9 mouse cellular contexts compared by ENCODE assay signal in the genomic region with DNA sequence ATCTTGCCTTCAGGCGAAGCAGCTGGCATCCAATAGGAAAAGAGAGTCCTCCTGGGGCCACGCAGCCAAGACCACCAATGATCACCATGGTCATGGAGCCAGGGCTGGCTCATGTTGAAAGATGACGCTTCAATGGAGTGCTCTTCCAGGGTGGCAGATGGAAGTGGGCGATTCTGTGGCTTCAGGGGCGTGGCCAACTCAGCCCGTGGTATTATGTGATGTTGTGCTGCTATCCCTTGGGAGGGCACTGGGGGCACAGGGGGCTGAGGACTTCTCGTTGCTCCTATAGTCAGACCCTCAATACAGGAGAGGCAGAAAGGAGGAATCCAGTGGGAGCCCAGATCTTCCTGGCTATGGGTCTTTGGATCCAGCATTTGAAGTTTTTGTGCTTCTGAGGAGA. TPM values are rescaled to one million over a fixed set of nuclear protein-coding genes. Genes with fewer than 3 reads are reported as not detected.
DNase-seq lines count a peak whose midpoint lies in the region; ATAC-seq and TF ChIP-seq lines count a peak whose summit lies in the region.
"Had no signal": no experiment of that assay in that cellular context is flagged by ENCODE, and none has a peak within 500 bp of the region (broad histone marks: within the 10 kb centered on the region; RNA-seq: fewer than 3 reads in every experiment).

No protein-coding gene starts in this region.

- H3K4me1 ChIP-seq in hindbrain, postnatal 0 days (ENCODE audit: insufficient read depth, low read length), result peaks cover 7% of the 10 kb centered on the region; the same call in 1 of the 2 replicates
- H3K4me1 ChIP-seq in hindbrain, embryonic 12.5 days, result peaks cover 12% of the 10 kb centered on the region
- peaks cover 23% of the 10 kb centered on the region for H3K4me1 ChIP-seq in G1E (ENCODE audit: insufficient read depth, low read depth, low read length)

- peak; percentile 20 for DNase-seq in hindbrain, postnatal 0 days (ENCODE audit: low spot score)
- DNase-seq in G1E (ENCODE audit: low spot score), result peak; percentile 43
- peak; percentile 44 for DNase-seq in naive thymus-derived CD4-positive, alpha-beta T cell, adult 2 months (ENCODE audit: low read depth)
- no peak for DNase-seq in adrenal gland, adult (ENCODE audit: inconsistent age in 2 of 2, low spot score in 1 of 2)
- no peak for DNase-seq in cerebellum, postnatal 36 days
- no peak for DNase-seq in right cerebral cortex, postnatal 10 days (ENCODE audit: low spot score in 2 of 2)

- ATAC-seq in hindbrain, postnatal 0 days, result no peak
- no peak for ATAC-seq in hindbrain, embryonic 12.5 days (ENCODE audit: low FRiP score)
- no peak for ATAC-seq in G1E (ENCODE audit: extremely low read depth, insufficient number of reproducible peaks, low FRiP score, poor library complexity, severe bottlenecking)
- peak; percentile 33 to 35; a peak in 3 of 4 replicates for ATAC-seq in hematopoietic stem cell, adult 5-6 weeks (replicated peaks in 1 of 2; ENCODE audit: insufficient read depth in 1 of 2, low FRiP score in 2 of 2, low TSS enrichment in 1 of 2, low read depth in 1 of 2, poor library complexity in 2 of 2, severe bottlenecking in 2 of 2)

- 0 out of 2 replicates have a peak overlapping the region, but pooled peaks have one; percentile 51 for H3K27ac ChIP-seq in hindbrain, postnatal 0 days
- no peak overlapping the region for H3K27ac ChIP-seq in hindbrain, embryonic 12.5 days
- H3K27ac ChIP-seq: embryonic facial prominence, embryonic 12.5 days had no signal

- no peaks in the 10 kb centered on the region for H3K9me3 ChIP-seq in hindbrain, postnatal 0 days (ENCODE audit: low read length)
- H3K9me3 ChIP-seq in hindbrain, embryonic 12.5 days (replicated peaks), result no peaks in the 10 kb centered on the region
- H3K9me3 ChIP-seq in G1E (replicated peaks), result no peaks in the 10 kb centered on the region
- H3K9me3 ChIP-seq: embryonic facial prominence, embryonic 12.5 days had no signal

- no peak overlapping the region for H3K9ac ChIP-seq in hindbrain, postnatal 0 days (replicated peaks; ENCODE audit: low read length)
- no peak overlapping the region for H3K9ac ChIP-seq in hindbrain, embryonic 12.5 days

- 53% methylated on average over 7 of the region's 7 CpGs for WGBS in hindbrain, postnatal 0 days
- WGBS in hindbrain, embryonic 12.5 days, result 54% methylated on average over 7 of the region's 7 CpGs

- H3K4me3 ChIP-seq in hindbrain, postnatal 0 days (ENCODE audit: low read length), result no peak overlapping the region
- H3K4me3 ChIP-seq in hindbrain, embryonic 12.5 days, result no peak overlapping the region
- H3K4me3 ChIP-seq in G1E (ENCODE audit: low read depth, low read length), result no peak overlapping the region

- no peak overlapping the region for H3K4me2 ChIP-seq in hindbrain, postnatal 0 days (ENCODE audit: low read depth, low read length)
- no peak overlapping the region for H3K4me2 ChIP-seq in hindbrain, embryonic 12.5 days (replicated peaks)

- H3K36me3 ChIP-seq in hindbrain, postnatal 0 days (ENCODE audit: insufficient read depth, low read length), result no peaks in the 10 kb centered on the region
- no peaks in the 10 kb centered on the region for H3K36me3 ChIP-seq in hindbrain, embryonic 12.5 days
- H3K36me3 ChIP-seq in G1E (replicated peaks), result no peaks in the 10 kb centered on the region
- H3K36me3 ChIP-seq: embryonic facial prominence, embryonic 12.5 days had no signal

- H3K27me3 ChIP-seq in hindbrain, postnatal 0 days (ENCODE audit: insufficient read depth, low read length), result no peaks in the 10 kb centered on the region
- peaks cover 11% of the 10 kb centered on the region for H3K27me3 ChIP-seq in hindbrain, embryonic 12.5 days
- H3K27me3 ChIP-seq in G1E (ENCODE audit: insufficient read depth, low read length), result peaks cover 33% of the 10 kb centered on the region
- H3K27me3 ChIP-seq: embryonic facial prominence, embryonic 12.5 days had no signal

- TF ChIP-seq CTCF in hindbrain, postnatal 0 days (IDR thresholded peaks at IDR 0.05; ENCODE audit: low read depth), result no peak
- TF ChIP-seq CTCF in G1E (IDR thresholded peaks at IDR 0.05; ENCODE audit: low read depth, low read length), result 0 out of 2 replicates have a peak, but pooled peaks have one; percentile 2

RNA-seq across cellular contexts. Expression of a gene that starts 18.1 kb away (rescaled TPM):
- 0.54 TPM in 1 of 2 replicates, not detected in the other for total RNA-seq in hindbrain, postnatal 0 days (2014; rRNA removed)
- polyA plus RNA-seq in hindbrain, postnatal 0 days (2015; fragmentation: Nextera tagmentation; extraction: Ambion mirVana), result 1.0 and 1.5 TPM in 2 replicates
- 2.3 and 2.6 TPM in 2 replicates for polyA plus RNA-seq in hindbrain, embryonic 12.5 days (2016; fragmentation: Nextera tagmentation; extraction: Ambion mirVana)
- total RNA-seq in G1E (2014; fragmentation: Nextera tagmentation) (not detected in 2 replicates), G1E (2017) (0.41 TPM in 1 of 2 replicates, not detected in the other)
- not detected in 2 replicates for polyA plus RNA-seq in G1E (2012)
- total RNA-seq in hematopoietic stem cell, adult 5-6 weeks (2017), result 45.5 and 46.4 TPM in 2 replicates

RNA-seq across cellular contexts. Expression of a gene that starts 41.8 kb away (rescaled TPM):
- 4.1 and 9.5 TPM in 2 replicates for total RNA-seq in hindbrain, postnatal 0 days (2014; rRNA removed)
- polyA plus RNA-seq in hindbrain, postnatal 0 days (2015; fragmentation: Nextera tagmentation; extraction: Ambion mirVana), result 4.1 and 4.3 TPM in 2 replicates
- 2.6 and 3.4 TPM in 2 replicates for polyA plus RNA-seq in hindbrain, embryonic 12.5 days (2016; fragmentation: Nextera tagmentation; extraction: Ambion mirVana)
- total RNA-seq in G1E (2014; fragmentation: Nextera tagmentation) (not detected in 2 replicates), G1E (2017) (0.16 TPM in 1 of 2 replicates, not detected in the other)
- not detected in 2 replicates for polyA plus RNA-seq in G1E (2012)
- 0.45 TPM in 1 of 2 replicates, not detected in the other for total RNA-seq in hematopoietic stem cell, adult 5-6 weeks (2017)

Comparison
In these comparisons a context has a peak if more than half of its experiments do, and no peak if none do; other contexts are left out.
1. ATAC-seq: peak in hematopoietic stem cell, adult 5-6 weeks (2 of 2); none in hindbrain, postnatal 0 days (single experiment), hindbrain, embryonic 12.5 days (single experiment) and G1E (single experiment).
2. DNase-seq: peak in hindbrain, postnatal 0 days (single experiment), G1E (single experiment) and naive thymus-derived CD4-positive, alpha-beta T cell, adult 2 months (single experiment); none in adrenal gland, adult (0 of 2), cerebellum, postnatal 36 days (0 of 2) and right cerebral cortex, postnatal 10 days (0 of 2).
3. RNA of a gene that starts 18.1 kb away (total RNA-seq): 45.5 to 46.4 TPM in hematopoietic stem cell, adult 5-6 weeks; 0.41 TPM in G1E and 0.54 TPM in hindbrain, postnatal 0 days; every median in the first group is over 10 times any median in the second.